In genomic region chr1:64037800-64038199, GRCm38 (mm10) we compare ENCODE assay signal across 14 mouse cellular contexts.
"Had no signal": no experiment of that assay in that cellular context is flagged by ENCODE, and none has a peak within 500 bp of the region (broad histone marks: within the 10 kb centered on the region; RNA-seq: fewer than 3 reads in every experiment).

No protein-coding gene starts in this region.

- H3K27me3 ChIP-seq: intestine, embryonic 15.5 days; kidney, embryonic 15.5 days; limb, embryonic 13.5 days; megakaryocyte, embryonic 14.5 days; midbrain, embryonic 13.5 days; neural tube, embryonic 12.5 days had no signal

- H3K9ac ChIP-seq: intestine, embryonic 15.5 days; kidney, embryonic 15.5 days; limb, embryonic 13.5 days; liver, embryonic 14.5 days; midbrain, embryonic 13.5 days; neural tube, embryonic 12.5 days had no signal

- H3K27ac ChIP-seq: intestine, embryonic 15.5 days; limb, embryonic 13.5 days; liver, embryonic 14.5 days; macrophage; neural tube, embryonic 12.5 days had no signal

- H3K4me3 ChIP-seq: intestine, embryonic 15.5 days; kidney, embryonic 15.5 days; limb, embryonic 13.5 days; megakaryocyte, embryonic 14.5 days; midbrain, embryonic 13.5 days; neural tube, embryonic 12.5 days had no signal

- H3K9me3 ChIP-seq: intestine, embryonic 15.5 days; kidney, embryonic 15.5 days; limb, embryonic 13.5 days; megakaryocyte, embryonic 14.5 days; midbrain, embryonic 13.5 days; neural tube, embryonic 12.5 days had no signal

- ATAC-seq: midbrain, embryonic 13.5 days had no signal

- H3K4me2 ChIP-seq: intestine, embryonic 15.5 days; kidney, embryonic 15.5 days; limb, embryonic 13.5 days; midbrain, embryonic 13.5 days; neural tube, embryonic 12.5 days had no signal

- DNase-seq: kidney, adult 18-20 months; layer of hippocampus, postnatal 36 days; left cerebral cortex, postnatal 4 days; retina, postnatal 1 day; right cerebral cortex, postnatal 14 days; thymus, postnatal 4 days had no signal

- H3K4me1 ChIP-seq: limb, embryonic 13.5 days had no signal
